Mouse (Mus musculus) ES-CJ7 (cell line): ENCODE measurements around the gene Npcd.

Experiments used
- DNase-seq: peaks from one replicate; pipeline ENCODE4 v3.0.0; 2011; ENCODE audit warnings: low read depth, low spot score

The Npcd gene

DNA sequence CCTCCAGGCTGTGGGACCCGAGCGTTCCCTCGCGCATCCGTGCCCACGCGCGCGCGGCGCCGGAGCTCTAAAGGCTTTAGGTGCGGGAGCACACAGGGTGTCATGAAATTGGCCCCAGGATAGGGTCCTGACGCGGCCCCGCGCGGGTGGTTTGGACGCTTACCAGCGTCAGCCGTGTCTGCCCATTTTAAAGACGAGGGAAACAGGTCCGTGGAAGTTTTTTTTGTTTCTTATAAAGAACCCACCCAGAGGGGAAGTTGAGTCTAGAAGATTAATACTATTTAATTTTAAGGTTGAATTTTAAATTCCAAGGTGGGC is 91.4 kb downstream of the Npcd start:
- DNase-seq: no peak

DNA sequence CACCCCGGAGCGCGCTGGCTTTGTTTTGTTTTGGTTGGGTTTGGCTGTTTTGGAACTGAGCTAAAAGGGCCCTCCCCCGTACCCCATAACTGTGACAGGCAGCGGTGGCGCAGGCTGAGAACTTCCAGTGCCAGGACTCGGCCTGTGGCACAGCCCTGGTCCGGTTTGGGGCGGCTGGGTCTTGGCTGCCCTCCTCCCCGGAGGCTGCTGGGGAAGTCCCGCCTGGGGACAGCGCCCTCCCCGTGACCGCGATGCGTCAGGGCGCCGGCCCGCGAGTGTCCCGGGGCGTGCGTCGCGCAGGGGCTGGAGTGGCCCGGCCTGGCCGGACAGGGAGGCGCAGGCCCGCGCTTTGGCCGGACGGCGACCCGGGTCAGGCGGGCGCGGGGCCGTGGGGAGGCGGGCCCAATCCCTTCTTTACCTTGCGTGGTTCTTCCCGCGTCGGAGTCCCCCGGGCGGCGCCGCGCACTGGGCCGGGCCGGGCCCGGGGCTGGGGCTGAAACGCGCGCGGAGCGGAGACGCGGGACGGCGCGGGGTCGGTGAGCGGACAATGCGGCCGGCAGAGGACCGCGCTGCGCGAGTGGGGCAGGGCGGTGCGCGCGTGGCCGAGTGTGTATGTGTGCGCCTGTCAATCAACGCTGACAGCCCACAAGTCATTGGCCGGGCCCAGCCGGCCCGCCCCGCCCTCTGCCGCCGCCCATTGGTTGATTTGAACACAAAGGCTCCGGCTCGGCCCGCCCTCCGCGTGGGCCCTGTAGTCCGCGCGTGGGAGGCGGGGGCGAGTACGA is 91.9 kb downstream of the Npcd start, which contains the start of gene Sun2:
TSS of gene Sun2 (minus strand) at position 616 of the 785 bp plus-strand sequence.
- peak; percentile 74 for DNase-seq

DNA sequence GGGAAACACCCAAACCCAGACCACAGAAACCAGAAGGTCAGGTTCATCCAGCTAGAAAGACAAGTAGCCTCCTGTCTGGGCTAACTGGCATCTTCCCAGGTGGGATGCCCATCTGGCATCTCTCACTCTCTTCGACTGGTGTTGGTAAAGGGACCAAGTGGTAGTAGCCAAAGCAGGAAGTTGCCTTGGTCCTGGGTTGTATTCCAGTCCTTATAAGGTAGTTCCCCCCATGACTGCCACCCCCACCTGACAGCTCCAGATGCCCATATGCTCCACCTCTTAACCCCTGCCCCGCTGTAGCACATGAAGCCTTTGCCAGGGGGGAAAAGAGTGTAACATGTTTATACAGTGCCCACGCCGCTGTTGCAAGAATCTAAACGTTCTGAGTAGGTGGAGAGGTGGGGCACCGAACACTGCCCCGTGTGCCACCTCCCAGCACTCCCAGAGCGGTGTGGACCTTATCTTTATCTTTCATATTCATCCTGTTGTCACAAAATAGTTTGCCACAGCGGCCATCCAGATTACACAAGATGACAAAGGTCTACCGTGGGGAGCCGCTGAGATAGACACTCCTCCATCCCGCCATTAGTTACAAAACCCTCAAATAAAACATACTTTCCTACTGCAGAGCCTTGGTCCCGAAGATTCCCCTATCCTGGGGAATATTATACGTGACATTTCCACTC is 92.7 kb downstream of the Npcd start:
- DNase-seq: no peak

DNA sequence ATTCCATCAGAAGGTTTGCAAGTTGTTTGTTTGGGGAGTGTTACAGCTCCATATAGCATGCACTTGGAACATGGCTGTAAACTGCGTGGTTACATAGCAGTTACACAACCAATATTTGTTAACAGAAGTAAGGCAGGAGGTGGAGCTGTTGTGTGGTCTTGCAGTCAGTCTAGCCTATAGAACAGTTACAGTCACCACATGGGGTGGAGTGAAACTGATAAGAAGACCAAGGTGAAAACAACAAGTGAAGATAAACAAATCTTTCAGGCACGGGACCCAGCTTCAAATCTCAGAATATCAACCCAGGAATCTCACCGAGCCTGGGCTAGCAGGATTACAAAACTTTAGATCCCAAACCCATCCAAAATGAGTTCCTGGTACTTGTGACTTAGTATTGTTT is 93.3 kb downstream of the Npcd start:
- no peak for DNase-seq
